20 mouse cellular contexts compared by ENCODE assay signal in the genomic region with DNA sequence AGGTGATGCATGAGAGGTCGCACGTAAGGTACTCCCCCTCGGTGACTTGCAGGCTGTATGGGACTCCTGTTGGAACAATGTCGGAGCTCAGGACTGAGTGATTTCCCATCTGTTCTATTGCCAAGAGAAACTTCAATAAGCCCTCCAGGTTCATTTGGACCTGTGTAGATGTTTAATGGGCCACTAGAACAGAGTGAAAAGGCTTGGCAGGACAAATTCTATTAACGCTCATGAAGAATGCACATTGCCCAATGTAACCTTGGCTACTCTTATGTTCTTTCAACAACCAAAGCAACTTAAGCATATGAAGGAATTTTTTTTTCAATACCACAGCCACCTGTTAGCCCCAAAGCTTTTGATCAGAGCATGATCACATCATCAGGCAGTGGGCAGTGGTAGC.
A peak's percentile ranks its signal among the peaks of the same experiment; 100 is the strongest.
DNase-seq lines count a peak whose midpoint lies in the region; ATAC-seq and TF ChIP-seq lines count a peak whose summit lies in the region.
"Had no signal": no experiment of that assay in that cellular context is flagged by ENCODE, and none has a peak within 500 bp of the region (broad histone marks: within the 10 kb centered on the region; RNA-seq: fewer than 3 reads in every experiment).

No protein-coding gene starts in this region.

- peak; percentile 53; the same call in 1 of the 2 replicates for TF ChIP-seq EP300 in lung, postnatal 0 days (IDR thresholded peaks at IDR 0.05)

- no peak overlapping the region for H3K9ac ChIP-seq in lung, postnatal 0 days (replicated peaks; ENCODE audit: low read depth)
- H3K9ac ChIP-seq: embryonic facial prominence, embryonic 12.5 days; forebrain, embryonic 12.5 days had no signal

- H3K9me3 ChIP-seq in lung, postnatal 0 days (ENCODE audit: low read length), result no peaks in the 10 kb centered on the region
- H3K9me3 ChIP-seq: embryonic facial prominence, embryonic 10.5 days; embryonic facial prominence, embryonic 12.5 days; forebrain, embryonic 10.5 days; forebrain, embryonic 12.5 days had no signal

- no peak overlapping the region for H3K4me3 ChIP-seq in lung, postnatal 0 days (ENCODE audit: low read depth, low read length)
- H3K4me3 ChIP-seq: embryonic facial prominence, embryonic 10.5 days; embryonic facial prominence, embryonic 12.5 days; forebrain, embryonic 10.5 days; forebrain, embryonic 12.5 days had no signal

- no peak overlapping the region for H3K27ac ChIP-seq in lung, postnatal 0 days (ENCODE audit: low read length)
- H3K27ac ChIP-seq: embryonic facial prominence, embryonic 10.5 days; embryonic facial prominence, embryonic 12.5 days; forebrain, embryonic 10.5 days; forebrain, embryonic 12.5 days had no signal

- H3K36me3 ChIP-seq in lung, postnatal 0 days (ENCODE audit: insufficient read depth, low read length), result no peaks in the 10 kb centered on the region
- H3K36me3 ChIP-seq: embryonic facial prominence, embryonic 10.5 days; embryonic facial prominence, embryonic 12.5 days; forebrain, embryonic 10.5 days; forebrain, embryonic 12.5 days had no signal

- WGBS in lung, postnatal 0 days, result 80% methylated on average over 5 of the region's 5 CpGs

- no peak for TF ChIP-seq CTCF in lung, postnatal 0 days (IDR thresholded peaks at IDR 0.05)

- peak; percentile 59 for ATAC-seq in lung, postnatal 0 days
- ATAC-seq: forebrain, embryonic 14.5 days; forebrain, embryonic 16.5 days had no signal

- DNase-seq in lung, postnatal 0 days (ENCODE audit: low spot score), result peak; percentile 54
- DNase-seq in lung, postnatal 10 days, result no peak
- peak; percentile 96 for DNase-seq in fat pad, adult 2 months (ENCODE audit: extremely low read depth, low read depth, low spot score)
- DNase-seq in gonadal fat pad, adult 2 months (ENCODE audit: low read depth), result peak; percentile 89
- no peak for DNase-seq in adrenal gland, postnatal 25 days
- DNase-seq in urinary bladder, adult 2 months (ENCODE audit: low spot score), result no peak
- DNase-seq: adrenal gland, adult 2 months; adrenal gland, postnatal 10 days; adrenal gland, postnatal 36 days; cerebellum, adult 11-12 months; cerebellum, adult 2 months; cerebellum, adult 9-10 months; cerebellum, postnatal 10 days; cerebellum, postnatal 25 days had no signal

- no peaks in the 10 kb centered on the region for H3K27me3 ChIP-seq in lung, postnatal 0 days (replicated peaks; ENCODE audit: insufficient read depth, low read length)
- H3K27me3 ChIP-seq: embryonic facial prominence, embryonic 12.5 days; forebrain, embryonic 12.5 days had no signal

- H3K4me2 ChIP-seq in lung, postnatal 0 days (replicated peaks; ENCODE audit: low read depth, low read length), result no peak overlapping the region
- H3K4me2 ChIP-seq: embryonic facial prominence, embryonic 12.5 days; forebrain, embryonic 12.5 days had no signal

- no peaks in the 10 kb centered on the region for H3K4me1 ChIP-seq in lung, postnatal 0 days (ENCODE audit: insufficient read depth, low read depth, low read length)

Comparison
In these comparisons a context has a peak if more than half of its experiments do, and no peak if none do; other contexts are left out.
1. DNase-seq: peak in lung, postnatal 0 days (single experiment), fat pad, adult 2 months (single experiment) and gonadal fat pad, adult 2 months (single experiment); none in lung, postnatal 10 days (single experiment), adrenal gland, postnatal 25 days (single experiment) and urinary bladder, adult 2 months (single experiment).